Mouse (Mus musculus) forebrain, postnatal 0 days (tissue): Measurements from ENCODE around the gene Zfp113. TPM values are rescaled to one million over a fixed set of nuclear protein-coding genes. Genes with fewer than 3 reads are reported as not detected.

Source experiments
- ATAC-seq: fragments of 200-750 bp; cut with Nextera tagmentation; 2 replicates; pipeline ENCODE4 v1.8.0; 2017; ENCODE audit warnings: mild to moderate bottlenecking, moderate library complexity
- DNase-seq: peaks from one replicate; pipeline ENCODE4 v3.0.0-alpha.2; 2015
- H3K27ac ChIP-seq: fragments of 300-500 bp; sonication (generic); 2 replicates; pipeline ENCODE4 v1.5.1; 2014; ENCODE audit warnings: low read depth, mild to moderate bottlenecking, antibody characterized with exemption, low read length, moderate library complexity, mixed read lengths
- H3K27me3 ChIP-seq: fragments of 300-500 bp; sonication (generic); 2 replicates; pipeline ENCODE4 v1.6.1; 2014; ENCODE audit warnings: mild to moderate bottlenecking, low read length, mixed read lengths; ENCODE audit not compliant: insufficient read depth
- H3K36me3 ChIP-seq: fragments of 300-500 bp; sonication (generic); 2 replicates; pipeline ENCODE4 v1.6.1; 2014; ENCODE audit warnings: mild to moderate bottlenecking, moderate library complexity; ENCODE audit not compliant: insufficient read depth
- H3K4me1 ChIP-seq: fragments of 300-500 bp; sonication (generic); 2 replicates; pipeline ENCODE4 v1.6.1; 2014; ENCODE audit warnings: antibody characterized with exemption; ENCODE audit not compliant: insufficient read depth
- H3K4me2 ChIP-seq: fragments of 300-500 bp; sonication (generic); 2 replicates; pipeline ENCODE4 v1.6.1; 2014; ENCODE audit warnings: low read depth, mild to moderate bottlenecking, moderate library complexity
- H3K4me3 ChIP-seq: fragments of 300-500 bp; sonication (generic); 2 replicates; pipeline ENCODE4 v1.5.1; 2014; ENCODE audit warnings: low read depth, low read length, mixed read lengths
- H3K9ac ChIP-seq: fragments of 300-500 bp; sonication (generic); 2 replicates; pipeline ENCODE4 v1.6.1; 2014; ENCODE audit warnings: mild to moderate bottlenecking
- H3K9me3 ChIP-seq: fragments of 300-500 bp; sonication (generic); 2 replicates; pipeline ENCODE4 v1.6.1; 2016; ENCODE audit warnings: low read length
- CTCF ChIP-seq: sonication (generic); IDR thresholded peaks from 2 replicates; pipeline ENCODE4 v1.5.1; 2016; ENCODE audit warnings: antibody characterized with exemption, control low read depth, low read depth
- WGBS: fragments of 180-500 bp; shearing (Covaris S2); extraction: QIAGEN DNeasy Blood & Tissue Kit; methylation state at CpG from one replicate; pipeline ENCODE4 v1.1.7; 2014; 5-methylcytosine and 5-hydroxymethylcytosine counted together
- polyA plus RNA-seq: library from polyadenylated mRNA; unstranded; fragments of >200 nt; fragmentation: Nextera tagmentation; extraction: Ambion mirVana; gene quantifications from 2 replicates; pipeline ENCODE4 v1.2.1, GENCODE M21; 2015
- total RNA-seq: library from RNA; depleted of rRNA; stranded (reverse); fragments of >200 nt; gene quantifications from 2 replicates; pipeline ENCODE4 v1.2.3, GENCODE M21; 2014

Zfp113 gene
- total and polyA plus RNA-seq, 2 experiments from 2014 or later = 10.7 to 13.6 TPM

GRCm38 (mm10) chr5:138163610-138164009, 8.1 kb upstream of the Zfp113 start:
- Histone ChIP-seq H3K9ac (no peak overlapping the region), H3K36me3 (peaks cover 60% of the 10 kb centered on the region), H3K27ac (no peak overlapping the region), H3K9me3 (no peaks in the 10 kb centered on the region), H3K27me3 (no peaks in the 10 kb centered on the region), H3K4me1 (peaks cover 7% of the 10 kb centered on the region; the same call in 1 of the 2 replicates), H3K4me2 (no peak overlapping the region), H3K4me3 (no peak overlapping the region)
- TF ChIP-seq CTCF = no peak
- ATAC-seq (no peak), DNase-seq (no peak)
- WGBS = 57% methylated on average over 10 of the region's 10 CpGs

- no peak for TF ChIP-seq CTCF
- 64% methylated on average over 6 of the region's 6 CpGs for WGBS
- Histone ChIP-seq H3K4me2 (no peak overlapping the region), H3K36me3 (peaks cover 56% of the 10 kb centered on the region), H3K9ac (no peak overlapping the region), H3K4me3 (no peak overlapping the region), H3K9me3 (no peaks in the 10 kb centered on the region), H3K27me3 (no peaks in the 10 kb centered on the region), H3K27ac (no peak overlapping the region), H3K4me1 (peaks cover 7% of the 10 kb centered on the region; the same call in 1 of the 2 replicates)
- DNase-seq (no peak), ATAC-seq (no peak)
These were observed 7.5 kb upstream of the Zfp113 start for GRCm38 (mm10) chr5:138163046-138163445.

- peak within 1 kb of the TSS; percentile 57 for H3K4me3 ChIP-seq
- peak within 1 kb of the TSS; percentile 69 for H3K9ac ChIP-seq
- H3K36me3 ChIP-seq = peaks cover 36% of the 10 kb centered on the region
- peak within 1 kb of the TSS; percentile 65 for H3K4me2 ChIP-seq
- under 1% methylated on average over 42 of the region's 42 CpGs for WGBS
- H3K27me3 ChIP-seq = no peaks in the 10 kb centered on the region
- H3K4me1 ChIP-seq = peaks cover 7% of the 10 kb centered on the region; the same call in 1 of the 2 replicates
- DNase-seq (peak; percentile 95), ATAC-seq (peak; percentile 99)
- peak; percentile 19; the same call in 1 of the 2 replicates for TF ChIP-seq CTCF
- H3K27ac ChIP-seq = peak within 1 kb of the TSS; percentile 66
- no peaks in the 10 kb centered on the region for H3K9me3 ChIP-seq
These were observed 5.5 kb upstream of the Zfp113 start, which contains the start of gene Cops6 for GRCm38 (mm10) chr5:138160842-138161665. Gene Cops6, plus strand, starts transcription at chr5:138161071.

- DNase-seq = no peak
- 62% methylated on average over 7 of the region's 7 CpGs for WGBS
- Histone ChIP-seq H3K36me3 (peaks cover 29% of the 10 kb centered on the region), H3K9me3 (no peaks in the 10 kb centered on the region), H3K9ac (peak overlapping the region; percentile 69), H3K4me2 (peak overlapping the region; percentile 65), H3K27ac (peak overlapping the region; percentile 66), H3K27me3 (no peaks in the 10 kb centered on the region), H3K4me3 (peak overlapping the region; percentile 57), H3K4me1 (peaks cover 7% of the 10 kb centered on the region; the same call in 1 of the 2 replicates)
- no peak for TF ChIP-seq CTCF
- ATAC-seq = no peak
These were observed 4.7 kb upstream of the Zfp113 start for GRCm38 (mm10) chr5:138160224-138160762.

- Histone ChIP-seq H3K9me3 (no peaks in the 10 kb centered on the region), H3K9ac (peak overlapping the region; percentile 97), H3K36me3 (peaks cover 10% of the 10 kb centered on the region), H3K27me3 (no peaks in the 10 kb centered on the region), H3K4me1 (peaks cover 8% of the 10 kb centered on the region; the same call in 1 of the 2 replicates), H3K4me3 (peak overlapping the region; percentile 65), H3K27ac (peak overlapping the region; percentile 97; the same call in 1 of the 2 replicates), H3K4me2 (peak overlapping the region; percentile 69)
- no peak for TF ChIP-seq CTCF
- ATAC-seq (no peak), DNase-seq (no peak)
- 84% methylated on average over 3 of the region's 3 CpGs for WGBS
These were observed 1.2 kb downstream of the Zfp113 start for GRCm38 (mm10) chr5:138154390-138154789.

- Histone ChIP-seq H3K9me3 (no peaks in the 10 kb centered on the region), H3K36me3 (peaks cover 32% of the 10 kb centered on the region), H3K4me2 (no peak overlapping the region), H3K4me3 (no peak overlapping the region), H3K27me3 (no peaks in the 10 kb centered on the region), H3K4me1 (no peaks in the 10 kb centered on the region), H3K9ac (no peak overlapping the region), H3K27ac (no peak overlapping the region)
- TF ChIP-seq CTCF = no peak
- 77% methylated on average over 4 of the region's 4 CpGs for WGBS
- ATAC-seq = no peak
- DNase-seq = no peak
These were observed 17.0 kb downstream of the Zfp113 start for GRCm38 (mm10) chr5:138138585-138138984.
